Mouse (Mus musculus) myocyte (in vitro differentiated cells): ENCODE data around the gene Slc44a5. TPM values are rescaled to one million over a fixed set of nuclear protein-coding genes. Genes with fewer than 3 reads are reported as not detected.

ENCODE experiments used
- H3K27me3 ChIP-seq: one replicate; pipeline ENCODE4 v1.6.1; 2011; ENCODE audit not compliant: control insufficient read depth, insufficient read depth, insufficient read length
- H3K36me3 ChIP-seq: one replicate; pipeline ENCODE4 v1.6.1; 2011; ENCODE audit not compliant: control insufficient read depth, insufficient read depth
- H3K4me2 ChIP-seq: one replicate; pipeline ENCODE4 v1.6.1; 2011; ENCODE audit warnings: low read depth, control low read depth
- H3K4me3 ChIP-seq: one replicate; pipeline ENCODE4 v1.5.1; 2011; ENCODE audit warnings: mild to moderate bottlenecking, control low read depth, moderate library complexity
- H3K79me2 ChIP-seq: one replicate; pipeline ENCODE4 v1.6.1; 2011; ENCODE audit not compliant: control insufficient read depth, insufficient read depth
- H3ac ChIP-seq: one replicate; pipeline ENCODE4 v1.6.1; 2011; ENCODE audit not compliant: control insufficient read depth, insufficient read length
- CEBPB ChIP-seq: IDR thresholded peaks from 2 replicates; pipeline ENCODE4 v1.6.1; 2011; ENCODE audit warnings: mild to moderate bottlenecking, moderate library complexity; ENCODE audit not compliant: poor library complexity, insufficient read depth, severe bottlenecking
- E2F4 ChIP-seq: IDR thresholded peaks from one replicate; pipeline ENCODE4 v1.6.1; 2011; ENCODE audit warnings: mild to moderate bottlenecking, control low read depth, moderate library complexity; ENCODE audit not compliant: insufficient read depth
- MAX ChIP-seq: IDR thresholded peaks from one replicate; pipeline ENCODE4 v1.6.1; 2011; ENCODE audit warnings: low read depth, mild to moderate bottlenecking, control low read depth
- MYOD1 ChIP-seq, 3 experiments: IDR thresholded peaks; one replicate each; pipeline ENCODE4 v1.6.1; 2011; ENCODE audit warnings: control low read depth in 2 of 3, low read depth in 2 of 3, mild to moderate bottlenecking in 2 of 3, moderate library complexity in 1 of 3; ENCODE audit not compliant: insufficient read length in 2 of 3, control insufficient read depth in 1 of 3
- MYOG ChIP-seq, 3 experiments: IDR thresholded peaks; one replicate each; pipeline ENCODE4 v1.6.1; 2011; ENCODE audit warnings: control low read depth in 2 of 3, low read depth in 2 of 3, mild to moderate bottlenecking in 2 of 3; ENCODE audit not compliant: insufficient read length in 2 of 3, control insufficient read depth in 1 of 3, insufficient read depth in 1 of 3
- POLR2A ChIP-seq: IDR thresholded peaks from one replicate; pipeline ENCODE4 v1.6.1; 2011; ENCODE audit warnings: low read depth, mild to moderate bottlenecking, control low read depth, moderate library complexity; ENCODE audit not compliant: insufficient read length
- POLR2AphosphoS2 ChIP-seq: IDR thresholded peaks from one replicate; pipeline ENCODE4 v1.6.1; 2011; ENCODE audit warnings: low read depth, control low read depth; ENCODE audit not compliant: insufficient read length
- REST ChIP-seq: IDR thresholded peaks from one replicate; pipeline ENCODE4 v1.6.1; 2011; ENCODE audit warnings: mild to moderate bottlenecking, control low read depth, moderate library complexity; ENCODE audit not compliant: insufficient read depth, insufficient read length
- SRF ChIP-seq: IDR thresholded peaks from one replicate; pipeline ENCODE4 v1.6.1; 2011; ENCODE audit warnings: low read depth; ENCODE audit not compliant: control insufficient read depth, insufficient read length
- TCF12 ChIP-seq: IDR thresholded peaks from one replicate; pipeline ENCODE4 v1.6.1; 2011; ENCODE audit warnings: mild to moderate bottlenecking, control low read depth; ENCODE audit not compliant: poor library complexity, insufficient read depth, severe bottlenecking
- TCF3 ChIP-seq: IDR thresholded peaks from one replicate; pipeline ENCODE4 v1.6.1; 2011; ENCODE audit warnings: low read depth, control low read depth; ENCODE audit not compliant: insufficient read length
- USF1 ChIP-seq: IDR thresholded peaks from one replicate; pipeline ENCODE4 v1.6.1; 2011; ENCODE audit warnings: low read depth, mild to moderate bottlenecking, control low read depth, moderate library complexity
- polyA plus RNA-seq: library from polyadenylated mRNA; unstranded; fragments of >200 nt; fragmentation: generic; extraction: Trizol; gene quantifications from one replicate; pipeline ENCODE4 v1.2.1, GENCODE M21; 2012; ENCODE audit warnings: missing spikeins

Slc44a5 gene
- polyA plus RNA-seq, 1 experiment: not detected

- Histone ChIP-seq H3K27me3 (no peaks in the 10 kb centered on the region), H3K4me2 (no peak overlapping the region), H3ac (no peak overlapping the region), H3K36me3 (no peaks in the 10 kb centered on the region), H3K79me2 (no peaks in the 10 kb centered on the region), H3K4me3 (no peak overlapping the region)
- TF ChIP-seq USF1: no peak
- TF ChIP-seq TCF12: no peak
- TF ChIP-seq SRF: no peak
- no peak for TF ChIP-seq TCF3
- TF ChIP-seq POLR2AphosphoS2: no peak
- no peak for TF ChIP-seq MAX
- TF ChIP-seq MYOG (IDR thresholded peaks at IDR 0.05; ENCODE audit: control insufficient read depth in 1 of 3, insufficient read depth in 1 of 3, insufficient read length in 2 of 3, low read depth in 2 of 3): no peak
- no peak for TF ChIP-seq MYOD1 (IDR thresholded peaks at IDR 0.05; ENCODE audit: control insufficient read depth in 1 of 3, insufficient read length in 2 of 3, low read depth in 2 of 3)
- TF ChIP-seq E2F4: no peak
- no peak for TF ChIP-seq POLR2A
- TF ChIP-seq REST: no peak
- TF ChIP-seq CEBPB: no peak
Observed at GRCm38 (mm10) chr3:154114991-154115390, 141.8 kb downstream of the Slc44a5 start.

GRCm38 (mm10) chr3:154115478-154115877 lies 142.2 kb downstream of the Slc44a5 start:
- TF ChIP-seq E2F4 (no peak), MYOG (IDR thresholded peaks at IDR 0.05; ENCODE audit: control insufficient read depth in 1 of 3, insufficient read depth in 1 of 3, insufficient read length in 2 of 3, low read depth in 2 of 3) (no peak), CEBPB (no peak), MYOD1 (IDR thresholded peaks at IDR 0.05; ENCODE audit: control insufficient read depth in 1 of 3, insufficient read length in 2 of 3, low read depth in 2 of 3) (no peak), REST (no peak), TCF12 (no peak), TCF3 (no peak), USF1 (no peak), MAX (no peak), POLR2A (no peak), SRF (no peak), POLR2AphosphoS2 (no peak)
- H3K4me2 ChIP-seq: no peak overlapping the region
- no peaks in the 10 kb centered on the region for H3K36me3 ChIP-seq
- H3K79me2 ChIP-seq: no peaks in the 10 kb centered on the region
- H3K4me3 ChIP-seq: no peak overlapping the region
- no peaks in the 10 kb centered on the region for H3K27me3 ChIP-seq
- H3ac ChIP-seq: no peak overlapping the region

GRCm38 (mm10) chr3:154116000-154116399 lies 142.8 kb downstream of the Slc44a5 start:
- Histone ChIP-seq H3K36me3 (no peaks in the 10 kb centered on the region), H3K4me2 (no peak overlapping the region), H3ac (no peak overlapping the region), H3K27me3 (no peaks in the 10 kb centered on the region), H3K79me2 (no peaks in the 10 kb centered on the region), H3K4me3 (no peak overlapping the region)
- TF ChIP-seq CEBPB: no peak
- TF ChIP-seq POLR2AphosphoS2: no peak
- no peak for TF ChIP-seq REST
- TF ChIP-seq MAX: no peak
- no peak for TF ChIP-seq USF1

- no peaks in the 10 kb centered on the region for H3K27me3 ChIP-seq
- no peaks in the 10 kb centered on the region for H3K36me3 ChIP-seq
- TF ChIP-seq MAX: no peak
- TF ChIP-seq POLR2A: no peak
- H3K4me2 ChIP-seq: no peak overlapping the region
- H3K4me3 ChIP-seq: no peak overlapping the region
- no peaks in the 10 kb centered on the region for H3K79me2 ChIP-seq
- no peak overlapping the region for H3ac ChIP-seq
Observed at GRCm38 (mm10) chr3:154118992-154119603, 145.9 kb downstream of the Slc44a5 start.

- TF ChIP-seq MYOD1 (IDR thresholded peaks at IDR 0.05; ENCODE audit: control insufficient read depth in 1 of 3, insufficient read length in 2 of 3, low read depth in 2 of 3) (no peak), POLR2AphosphoS2 (no peak), REST (no peak), USF1 (no peak), MYOG (IDR thresholded peaks at IDR 0.05; ENCODE audit: control insufficient read depth in 1 of 3, insufficient read depth in 1 of 3, insufficient read length in 2 of 3, low read depth in 2 of 3) (no peak)
Observed at GRCm38 (mm10) chr3:154122531-154122930, 149.3 kb downstream of the Slc44a5 start.

More at GRCm38 (mm10) chr3:154122531-154122930, 149.3 kb downstream of the Slc44a5 start:
- Histone ChIP-seq H3K36me3 (no peaks in the 10 kb centered on the region), H3K4me2 (no peak overlapping the region), H3K79me2 (no peaks in the 10 kb centered on the region), H3ac (no peak overlapping the region), H3K27me3 (no peaks in the 10 kb centered on the region), H3K4me3 (no peak overlapping the region)
